Mouse (Mus musculus) heart, embryonic 16.5 days (tissue): Measurements from ENCODE around the gene Bola3. TPM values are rescaled to one million over a fixed set of nuclear protein-coding genes. Genes with fewer than 3 reads are reported as not detected.
A peak's percentile ranks its signal among the peaks of the same experiment; 100 is the strongest.

ENCODE experiments used
- ATAC-seq: fragments of 200-750 bp; cut with Nextera tagmentation; replicated peaks from 2 replicates; pipeline ENCODE4 v1.8.0; 2017; ENCODE audit warnings: moderate number of reproducible peaks; ENCODE audit not compliant: insufficient read depth, low FRiP score; ENCODE audit errors: extremely low read depth
- H3K27ac ChIP-seq: fragments of 300-500 bp; sonication (generic); 2 replicates; pipeline ENCODE4 v1.5.1; 2014; ENCODE audit warnings: mild to moderate bottlenecking, low read length, control low read depth, moderate library complexity
- H3K27me3 ChIP-seq: fragments of 300-500 bp; sonication (generic); 2 replicates; pipeline ENCODE4 v1.6.1; 2014; ENCODE audit warnings: low read length, mixed read lengths; ENCODE audit not compliant: control insufficient read depth, insufficient read depth
- H3K36me3 ChIP-seq: fragments of 300-500 bp; sonication (generic); 2 replicates; pipeline ENCODE4 v1.6.1; 2014; ENCODE audit not compliant: control insufficient read depth, insufficient read depth
- H3K4me1 ChIP-seq: fragments of 300-500 bp; sonication (generic); 2 replicates; pipeline ENCODE4 v1.6.1; 2014; ENCODE audit warnings: low read length, mixed read lengths; ENCODE audit not compliant: control insufficient read depth, insufficient read depth
- H3K4me2 ChIP-seq: fragments of 300-500 bp; sonication (generic); 2 replicates; pipeline ENCODE4 v1.6.1; 2014; ENCODE audit warnings: low read depth, mild to moderate bottlenecking, control low read depth, low read length
- H3K4me3 ChIP-seq: fragments of 300-500 bp; sonication (generic); 2 replicates; pipeline ENCODE4 v1.5.1; 2014; ENCODE audit warnings: mild to moderate bottlenecking, control low read depth, low read length
- H3K9ac ChIP-seq: fragments of 300-500 bp; sonication (generic); 2 replicates; pipeline ENCODE4 v1.6.1; 2014; ENCODE audit warnings: low read length, control low read depth
- H3K9me3 ChIP-seq: fragments of 300-500 bp; sonication (generic); replicated peaks from 2 replicates; pipeline ENCODE4 v1.6.1; 2016; ENCODE audit warnings: low read length; ENCODE audit not compliant: control insufficient read depth
- WGBS: fragments of 180-500 bp; shearing (Covaris S2); extraction: QIAGEN DNeasy Blood & Tissue Kit; methylation state at CpG from one replicate; pipeline ENCODE4 v1.1.7; 2014; 5-methylcytosine and 5-hydroxymethylcytosine counted together
- microRNA-seq: library from miRNA; unstranded; fragments of <30 nt; microRNA quantifications from one replicate; pipeline ENCODE4, GENCODE M21; 2017
- polyA plus RNA-seq: library from polyadenylated mRNA; unstranded; fragments of >200 nt; fragmentation: Nextera tagmentation; extraction: Ambion mirVana; gene quantifications from 2 replicates; pipeline ENCODE4 v1.2.1, GENCODE M21; 2015

The Bola3 gene
- polyA plus RNA-seq, 1 experiment from 2014 or later: 259 TPM

DNA sequence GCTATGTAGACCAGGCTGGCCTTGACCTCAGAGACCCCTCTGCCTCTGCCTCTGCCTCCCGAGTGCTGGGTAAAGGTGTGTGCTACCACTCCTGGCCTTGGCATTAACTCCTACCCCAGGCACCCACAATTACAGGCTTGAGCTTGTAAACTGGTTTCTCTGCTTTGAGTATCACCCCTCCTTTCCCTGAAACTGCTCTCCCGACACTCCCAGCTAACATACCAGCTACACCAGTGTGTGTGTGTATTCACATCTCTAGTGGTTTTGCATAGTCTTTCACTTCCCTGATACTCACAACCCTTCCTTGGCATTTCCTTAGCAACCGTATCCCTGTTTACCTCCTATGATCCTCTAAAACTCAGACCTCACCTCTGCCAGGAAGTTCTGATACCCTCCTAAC is 50.8 kb downstream of the Bola3 start:
- Histone ChIP-seq H3K36me3 (peaks cover 52% of the 10 kb centered on the region), H3K4me3 (no peak overlapping the region)
- WGBS: 83% methylated on average over 3 of the region's 3 CpGs

DNA sequence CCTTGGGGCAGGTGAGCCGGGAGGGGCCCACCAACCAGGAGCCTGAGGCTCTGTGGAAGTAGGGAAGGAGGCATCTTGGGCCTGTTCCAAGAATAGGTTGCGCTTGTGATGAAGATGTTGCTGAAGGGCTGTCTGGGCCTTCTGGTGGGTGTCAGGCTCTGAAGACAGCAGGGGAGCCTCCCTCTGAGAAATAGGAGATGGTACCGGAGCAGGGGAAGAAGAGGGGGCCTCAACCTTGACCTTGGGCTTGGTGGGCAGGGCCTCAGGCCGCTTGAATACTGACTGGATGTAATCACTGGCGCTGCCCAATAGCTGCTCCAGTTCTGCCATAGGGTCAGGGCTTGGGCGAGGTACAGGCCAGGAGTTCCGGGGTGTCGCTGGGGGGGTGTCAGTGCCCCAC is 54.5 kb downstream of the Bola3 start:
- H3K4me2 ChIP-seq: no peak overlapping the region
- ATAC-seq: no peak
- H3K4me1 ChIP-seq: no peaks in the 10 kb centered on the region
- H3K9ac ChIP-seq: no peak overlapping the region
- H3K4me3 ChIP-seq: no peak overlapping the region
- H3K9me3 ChIP-seq: no peaks in the 10 kb centered on the region
- 94% methylated on average over 8 of the region's 8 CpGs for WGBS
- H3K27me3 ChIP-seq: no peaks in the 10 kb centered on the region
- H3K36me3 ChIP-seq: peaks cover 30% of the 10 kb centered on the region
- no peak overlapping the region for H3K27ac ChIP-seq

More for the DNA sequence above, 50.8 kb downstream of the Bola3 start:
- ATAC-seq: no peak
- H3K9me3 ChIP-seq: no peaks in the 10 kb centered on the region
- no peaks in the 10 kb centered on the region for H3K27me3 ChIP-seq
- no peak overlapping the region for H3K4me2 ChIP-seq
- no peak overlapping the region for H3K27ac ChIP-seq
- no peak overlapping the region for H3K9ac ChIP-seq
- no peaks in the 10 kb centered on the region for H3K4me1 ChIP-seq

DNA sequence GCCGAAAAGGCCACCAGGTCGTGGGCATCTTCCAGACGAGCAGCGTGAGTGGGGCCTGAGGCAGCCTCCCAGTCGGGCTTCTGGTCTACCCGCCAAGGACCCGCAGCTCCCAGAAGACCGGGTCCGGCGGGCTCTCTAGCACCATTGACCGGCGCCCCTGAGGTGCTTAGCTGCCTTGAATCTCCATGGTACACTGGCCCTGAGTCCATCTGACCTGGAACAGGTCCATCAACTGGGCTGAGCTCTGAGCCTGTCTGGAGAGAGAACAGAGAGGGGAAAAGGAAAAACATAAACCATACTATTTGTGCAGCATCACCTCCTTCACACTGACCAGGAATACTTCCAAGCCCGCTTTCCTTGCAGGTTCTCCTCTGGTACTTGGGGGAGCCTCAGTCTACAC is 55.6 kb downstream of the Bola3 start:
- H3K4me1 ChIP-seq: peaks cover 8% of the 10 kb centered on the region
- no peaks in the 10 kb centered on the region for H3K27me3 ChIP-seq
- no peak overlapping the region for H3K4me3 ChIP-seq
- H3K9ac ChIP-seq: no peak overlapping the region
- WGBS: 95% methylated on average over 13 of the region's 13 CpGs
- H3K4me2 ChIP-seq: no peak overlapping the region
- H3K9me3 ChIP-seq: no peaks in the 10 kb centered on the region
- H3K27ac ChIP-seq: no peak overlapping the region
- peaks cover 30% of the 10 kb centered on the region for H3K36me3 ChIP-seq
- ATAC-seq: no peak

- Histone ChIP-seq H3K27me3 (no peaks in the 10 kb centered on the region), H3K4me2 (no peak overlapping the region), H3K9me3 (no peaks in the 10 kb centered on the region), H3K4me3 (no peak overlapping the region), H3K9ac (no peak overlapping the region), H3K4me1 (peaks cover 13% of the 10 kb centered on the region), H3K27ac (no peak overlapping the region), H3K36me3 (peaks cover 30% of the 10 kb centered on the region)
- ATAC-seq: no peak
- WGBS: 81% methylated on average over 7 of the region's 7 CpGs
These were observed 56.6 kb downstream of the Bola3 start for GRCm38 (mm10) chr6:83405511-83406064.

- Histone ChIP-seq H3K27ac (peak overlapping the region; percentile 36; the same call in 1 of the 2 replicates), H3K4me3 (no peak overlapping the region), H3K9me3 (no peaks in the 10 kb centered on the region), H3K36me3 (peaks cover 12% of the 10 kb centered on the region), H3K9ac (no peak overlapping the region), H3K4me1 (peaks cover 39% of the 10 kb centered on the region), H3K4me2 (no peak overlapping the region), H3K27me3 (no peaks in the 10 kb centered on the region)
- WGBS: 61% methylated on average over 9 of the region's 9 CpGs
- no peak for ATAC-seq
These were observed 59.6 kb downstream of the Bola3 start for GRCm38 (mm10) chr6:83408510-83408909.

Small RNAs within 50 kb of the gene (microRNA-seq; reads per million reads assigned to microRNA genes)
- not detected for gene Mir6374

Other genes starting within 250 kb of the Bola3 start
- 2.0 and 2.6 TPM in 2 replicates for gene Ccdc142, start 247.5 kb upstream of the Bola3 start, polyA plus RNA-seq
- 1.9 and 2.2 TPM in 2 replicates for gene Gm42688, start 247.5 kb upstream of the Bola3 start, polyA plus RNA-seq
- gene Mrpl53, start 240.1 kb upstream of the Bola3 start, polyA plus RNA-seq: 165 and 169 TPM in 2 replicates
- gene Mogs, start 233.7 kb upstream of the Bola3 start, polyA plus RNA-seq: 14.0 and 23.9 TPM in 2 replicates
- 96.1 and 98.3 TPM in 2 replicates for gene Wbp1, start 227.6 kb upstream of the Bola3 start, polyA plus RNA-seq
- 7.4 and 8.1 TPM in 2 replicates for gene Ino80b, start 223.7 kb upstream of the Bola3 start, polyA plus RNA-seq
- gene Rtkn, start 213.7 kb upstream of the Bola3 start, polyA plus RNA-seq: 21.1 and 26.0 TPM in 2 replicates
- gene Wdr54, start 192.8 kb upstream of the Bola3 start, polyA plus RNA-seq: 3.8 and 5.4 TPM in 2 replicates
- 1.5 and 2.2 TPM in 2 replicates for gene 1700003E16Rik, start 192.7 kb upstream of the Bola3 start, polyA plus RNA-seq
- gene Dctn1, start 183.2 kb upstream of the Bola3 start, polyA plus RNA-seq: 76.9 and 78.1 TPM in 2 replicates
- 0.17 and 0.50 TPM in 2 replicates for gene Slc4a5, start 129.3 kb upstream of the Bola3 start, polyA plus RNA-seq
- 26.9 and 28.3 TPM in 2 replicates for gene Mthfd2, start 23.2 kb upstream of the Bola3 start, polyA plus RNA-seq
- gene Mob1a, start 23.1 kb upstream of the Bola3 start, polyA plus RNA-seq: 35.4 and 35.8 TPM in 2 replicates
- gene Tet3, start 109.9 kb downstream of the Bola3 start, polyA plus RNA-seq: 29.0 and 29.3 TPM in 2 replicates
- 57.6 and 58.2 TPM in 2 replicates for gene Dguok, start 157.8 kb downstream of the Bola3 start, polyA plus RNA-seq
- gene Actg2, start 187.1 kb downstream of the Bola3 start, polyA plus RNA-seq: 24.2 and 32.8 TPM in 2 replicates
- gene Stambp, start 223.6 kb downstream of the Bola3 start, polyA plus RNA-seq: 24.4 and 26.6 TPM in 2 replicates